Mouse (Mus musculus) hindbrain, embryonic 13.5 days (tissue): ENCODE data around the gene Pfdn6. TPM values are rescaled to one million over a fixed set of nuclear protein-coding genes. Genes with fewer than 3 reads are reported as not detected.
"Not testable (repeated sequence)": the region's sequence is repeated elsewhere in the genome, so short reads cannot be mapped to it uniquely, and the experiment has no call there.

Experiments
- ATAC-seq: fragments of 200-750 bp; cut with Nextera tagmentation; 2 replicates; pipeline ENCODE4 v1.8.0; 2017; ENCODE audit warnings: moderate TSS enrichment; ENCODE audit not compliant: low FRiP score
- H3K27ac ChIP-seq: fragments of 300-500 bp; sonication (generic); 2 replicates; pipeline ENCODE4 v1.5.1; 2015; ENCODE audit warnings: inconsistent platforms, mild to moderate bottlenecking, moderate library complexity
- H3K27me3 ChIP-seq: fragments of 300-500 bp; sonication (generic); 2 replicates; pipeline ENCODE4 v1.6.1; 2015; ENCODE audit warnings: mild to moderate bottlenecking, inconsistent platforms
- H3K36me3 ChIP-seq: fragments of 300-500 bp; sonication (generic); 2 replicates; pipeline ENCODE4 v1.6.1; 2015; ENCODE audit warnings: mild to moderate bottlenecking, inconsistent platforms
- H3K4me1 ChIP-seq: fragments of 300-500 bp; sonication (generic); replicated peaks from 2 replicates; pipeline ENCODE4 v1.6.1; 2015; ENCODE audit warnings: inconsistent platforms
- H3K4me2 ChIP-seq: fragments of 300-500 bp; sonication (generic); 2 replicates; pipeline ENCODE4 v1.6.1; 2015; ENCODE audit warnings: inconsistent platforms, mild to moderate bottlenecking, moderate library complexity
- H3K4me3 ChIP-seq: fragments of 300-500 bp; sonication (generic); 2 replicates; pipeline ENCODE4 v1.5.1; 2015; ENCODE audit warnings: mild to moderate bottlenecking, inconsistent platforms
- H3K9ac ChIP-seq: fragments of 300-500 bp; sonication (generic); 2 replicates; pipeline ENCODE4 v1.6.1; 2015; ENCODE audit warnings: mild to moderate bottlenecking, inconsistent platforms
- H3K9me3 ChIP-seq: fragments of 300-500 bp; sonication (generic); 2 replicates; pipeline ENCODE4 v1.6.1; 2016; ENCODE audit warnings: inconsistent platforms
- WGBS: fragments of 180-500 bp; shearing (Covaris S2); methylation state at CpG from one replicate; pipeline ENCODE4 v1.1.7; 2015; 5-methylcytosine and 5-hydroxymethylcytosine counted together
- polyA plus RNA-seq: library from polyadenylated mRNA; unstranded; fragments of >200 nt; fragmentation: Nextera tagmentation; extraction: Ambion mirVana; gene quantifications from 2 replicates; pipeline ENCODE4 v1.2.1, GENCODE M21; 2015

The Pfdn6 gene
- polyA plus RNA-seq, 1 experiment from 2014 or later = 186 TPM

GRCm38 (mm10) chr17:33953961-33954565, 13.9 kb upstream of the Pfdn6 start:
- H3K9ac ChIP-seq = peak overlapping the region; percentile 97
- no peaks in the 10 kb centered on the region for H3K27me3 ChIP-seq
- WGBS = 44% methylated on average over 5 of the region's 5 CpGs
- H3K9me3 ChIP-seq = no peaks in the 10 kb centered on the region
- no peak for ATAC-seq
- H3K36me3 ChIP-seq = peaks cover 54% of the 10 kb centered on the region
- H3K27ac ChIP-seq = 0 out of 2 replicates have a peak overlapping the region, but pooled peaks have one; percentile 40
- H3K4me2 ChIP-seq = peak overlapping the region; percentile 90
- peak overlapping the region; percentile 95 for H3K4me3 ChIP-seq
- H3K4me1 ChIP-seq = peaks cover 75% of the 10 kb centered on the region

- no peak overlapping the region for H3K27ac ChIP-seq
- H3K4me1 ChIP-seq = peaks cover 81% of the 10 kb centered on the region
- no peak overlapping the region for H3K4me3 ChIP-seq
- no peaks in the 10 kb centered on the region for H3K27me3 ChIP-seq
- H3K4me2 ChIP-seq = peak overlapping the region; percentile 90; the same call in 1 of the 2 replicates
- ATAC-seq = no peak
- WGBS = 94% methylated on average over 3 of the region's 3 CpGs
- peak overlapping the region; percentile 97; the same call in 1 of the 2 replicates for H3K9ac ChIP-seq
- H3K36me3 ChIP-seq = peaks cover 54% of the 10 kb centered on the region
- H3K9me3 ChIP-seq = no peaks in the 10 kb centered on the region
These were observed 13.2 kb upstream of the Pfdn6 start for GRCm38 (mm10) chr17:33953310-33953709.

- Histone ChIP-seq H3K4me1 (peaks cover 80% of the 10 kb centered on the region), H3K4me3 (no peak overlapping the region), H3K9me3 (no peaks in the 10 kb centered on the region), H3K27ac (0 out of 2 replicates have a peak overlapping the region, but pooled peaks have one; percentile 23), H3K27me3 (no peaks in the 10 kb centered on the region), H3K9ac (peak overlapping the region; percentile 97; the same call in 1 of the 2 replicates), H3K36me3 (peaks cover 54% of the 10 kb centered on the region), H3K4me2 (no peak overlapping the region)
- no peak for ATAC-seq
- WGBS = 84% methylated on average over 4 of the region's 4 CpGs
These were observed 12.7 kb upstream of the Pfdn6 start for GRCm38 (mm10) chr17:33952879-33953278.

GRCm38 (mm10) chr17:33952015-33952414, 11.9 kb upstream of the Pfdn6 start:
- H3K27ac ChIP-seq = peak overlapping the region; percentile 94
- peak overlapping the region; percentile 83 for H3K9ac ChIP-seq
- not testable (repeated sequence) for ATAC-seq, H3K27me3 ChIP-seq, H3K9me3 ChIP-seq
- WGBS = 74% methylated on average over 13 of the region's 13 CpGs
- peak overlapping the region; percentile 93 for H3K4me2 ChIP-seq
- H3K36me3 ChIP-seq = peaks cover 59% of the 10 kb centered on the region
- H3K4me3 ChIP-seq = peak overlapping the region; percentile 57
- peaks cover 71% of the 10 kb centered on the region for H3K4me1 ChIP-seq

DNA sequence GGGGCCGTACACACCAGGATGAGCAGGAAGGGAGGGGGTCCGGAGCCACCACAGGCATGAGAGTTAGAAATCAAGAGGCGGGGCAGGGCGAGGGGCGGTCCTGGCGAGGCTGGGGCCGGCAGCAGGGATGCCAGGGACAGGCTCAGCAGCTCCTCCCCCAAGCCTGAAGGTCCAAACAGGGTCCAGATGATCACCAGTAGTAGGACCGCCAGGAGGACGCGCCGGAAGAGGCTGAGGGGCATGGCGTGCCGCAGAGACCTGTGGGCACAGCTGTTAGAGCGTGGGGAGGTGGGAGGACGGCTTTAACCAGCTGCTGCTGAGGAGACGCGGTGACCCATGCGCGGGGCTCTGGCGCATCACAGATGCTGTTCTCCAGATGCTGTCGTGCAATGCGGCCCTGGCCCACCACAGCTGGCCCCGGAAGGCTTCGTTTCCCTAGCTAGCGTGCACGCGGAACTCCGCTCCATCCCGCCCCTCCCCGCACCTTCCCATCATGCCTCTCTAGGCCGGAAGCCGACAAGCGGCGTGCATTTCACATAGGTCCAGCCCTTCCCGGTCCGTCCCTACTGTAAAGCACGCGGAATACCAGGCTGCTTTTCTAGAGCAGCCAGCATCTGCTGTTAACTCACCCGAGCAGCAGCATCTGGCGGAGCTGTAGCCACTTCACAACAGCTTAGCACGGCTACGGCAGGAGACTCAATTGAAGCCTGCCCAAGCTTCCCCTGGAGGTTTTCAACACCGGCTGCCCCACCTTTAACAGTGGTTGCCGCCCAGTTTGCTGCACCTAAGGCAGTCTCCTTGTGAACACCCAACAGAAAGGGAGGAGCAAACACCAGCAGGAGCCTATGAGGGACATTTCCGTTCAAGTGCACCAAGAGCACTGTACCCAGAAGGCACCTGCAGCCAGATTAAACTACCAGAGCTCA, 11.1 kb upstream of the Pfdn6 start, which contains the start of gene B3galt4:
Gene B3galt4 (minus strand): TSS at position 468 of the 926 bp plus-strand sequence.
- peaks cover 64% of the 10 kb centered on the region for H3K4me1 ChIP-seq
- 1% methylated on average over 45 of the region's 45 CpGs for WGBS
- H3K4me2 ChIP-seq = peak within 1 kb of the TSS; percentile 93
- peak within 1 kb of the TSS; percentile 57 for H3K4me3 ChIP-seq
- H3K27me3 ChIP-seq = no peaks in the 10 kb centered on the region
- H3K36me3 ChIP-seq = peaks cover 64% of the 10 kb centered on the region
- H3K27ac ChIP-seq = peak within 1 kb of the TSS; percentile 94
- peak; percentile 75 for ATAC-seq
- H3K9me3 ChIP-seq = no peaks in the 10 kb centered on the region
- peak within 1 kb of the TSS; percentile 83 for H3K9ac ChIP-seq

GRCm38 (mm10) chr17:33950131-33950625, 10.0 kb upstream of the Pfdn6 start:
- Histone ChIP-seq H3K36me3 (peaks cover 73% of the 10 kb centered on the region), H3K4me1 (peaks cover 64% of the 10 kb centered on the region)
- WGBS = 74% methylated on average over 10 of the region's 10 CpGs

DNA sequence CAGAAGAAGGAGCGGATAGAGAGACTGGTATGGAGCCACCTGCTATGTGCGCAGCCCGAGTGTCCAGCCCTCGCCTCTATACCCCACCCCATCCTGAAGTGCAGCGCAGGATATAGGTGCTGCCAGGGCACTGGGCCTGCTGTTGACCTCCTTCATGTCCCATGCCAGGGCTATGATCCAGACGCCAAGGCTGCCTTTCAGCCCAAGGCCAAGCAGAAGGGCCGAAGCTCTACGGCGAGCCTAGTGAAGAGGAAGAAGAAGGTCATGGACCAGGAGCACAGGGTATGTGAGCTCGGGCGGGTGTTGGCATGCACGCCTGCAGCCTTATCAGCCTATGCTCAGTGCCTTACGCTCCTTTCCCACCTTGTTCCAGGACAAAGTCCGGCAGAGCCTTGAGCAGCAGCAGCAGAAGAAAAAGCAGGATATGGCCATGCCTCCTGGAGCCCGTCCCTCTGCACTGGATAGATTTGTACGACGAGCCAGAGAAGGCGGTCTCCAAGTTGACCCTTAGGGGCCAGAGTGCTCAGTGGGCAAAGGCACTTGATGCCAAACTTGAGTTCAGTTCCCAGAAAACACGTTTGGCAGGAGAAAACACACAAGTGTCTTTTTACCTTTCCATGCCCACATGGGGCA, 8.9 kb upstream of the Pfdn6 start:
- peaks cover 55% of the 10 kb centered on the region for H3K4me1 ChIP-seq
- no peak overlapping the region for H3K4me3 ChIP-seq
- H3K9me3 ChIP-seq = no peaks in the 10 kb centered on the region
- peaks cover 83% of the 10 kb centered on the region for H3K36me3 ChIP-seq
- H3K27ac ChIP-seq = no peak overlapping the region
- peak overlapping the region; percentile 83; the same call in 1 of the 2 replicates for H3K9ac ChIP-seq
- 91% methylated on average over 19 of the region's 19 CpGs for WGBS
- no peak for ATAC-seq
- H3K27me3 ChIP-seq = no peaks in the 10 kb centered on the region
- H3K4me2 ChIP-seq = peak overlapping the region; percentile 93

More at GRCm38 (mm10) chr17:33950131-33950625, 10.0 kb upstream of the Pfdn6 start:
- peak overlapping the region; percentile 83 for H3K9ac ChIP-seq
- ATAC-seq = 0 out of 2 replicates have a peak, but pooled peaks have one; percentile 2
- H3K27ac ChIP-seq = peak overlapping the region; percentile 94
- H3K4me2 ChIP-seq = peak overlapping the region; percentile 93
- no peaks in the 10 kb centered on the region for H3K9me3 ChIP-seq
- no peaks in the 10 kb centered on the region for H3K27me3 ChIP-seq
- peak overlapping the region; percentile 57 for H3K4me3 ChIP-seq

DNA sequence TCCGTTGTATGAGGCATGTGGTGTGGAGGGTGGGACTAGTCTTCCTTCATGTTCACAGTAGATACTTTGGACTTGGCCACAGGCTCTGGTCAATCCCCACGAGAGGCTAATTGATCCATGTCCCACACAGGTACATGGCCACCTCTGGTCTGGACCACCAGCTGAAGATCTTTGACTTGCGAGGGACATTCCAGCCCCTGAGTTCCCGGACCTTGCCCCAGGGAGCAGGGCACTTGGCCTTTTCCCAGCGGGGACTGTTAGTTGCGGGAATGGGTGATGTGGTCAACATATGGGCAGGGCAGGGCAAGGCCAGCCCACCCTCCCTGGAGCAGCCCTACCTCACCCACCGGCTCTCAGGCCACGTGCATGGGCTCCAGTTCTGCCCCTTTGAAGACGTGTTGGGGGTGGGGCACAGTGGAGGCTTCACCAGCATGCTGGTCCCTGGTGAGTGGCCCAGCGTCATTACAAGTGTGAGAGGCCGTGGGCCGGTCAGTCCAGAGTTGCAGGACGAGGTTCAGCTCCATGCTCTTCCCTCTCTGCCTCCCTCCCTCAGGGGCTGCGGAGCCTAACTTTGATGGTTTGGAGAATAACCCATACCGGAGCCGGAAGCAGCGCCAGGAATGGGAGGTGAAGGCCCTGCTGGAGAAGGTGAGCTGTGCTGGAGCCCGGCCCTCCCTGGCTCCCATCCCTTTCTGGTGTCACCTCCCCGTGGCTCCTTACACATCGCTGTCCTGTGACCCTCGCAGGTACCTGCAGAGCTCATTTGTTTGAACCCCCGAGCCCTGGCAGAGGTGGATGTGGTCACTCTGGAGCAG, 8.2 kb upstream of the Pfdn6 start:
- no peak for ATAC-seq
- Histone ChIP-seq H3K4me1 (peaks cover 48% of the 10 kb centered on the region), H3K27ac (no peak overlapping the region), H3K4me3 (no peak overlapping the region), H3K9ac (no peak overlapping the region), H3K9me3 (no peaks in the 10 kb centered on the region), H3K27me3 (no peaks in the 10 kb centered on the region), H3K4me2 (no peak overlapping the region), H3K36me3 (peaks cover 83% of the 10 kb centered on the region)
- 92% methylated on average over 22 of the region's 22 CpGs for WGBS

DNA sequence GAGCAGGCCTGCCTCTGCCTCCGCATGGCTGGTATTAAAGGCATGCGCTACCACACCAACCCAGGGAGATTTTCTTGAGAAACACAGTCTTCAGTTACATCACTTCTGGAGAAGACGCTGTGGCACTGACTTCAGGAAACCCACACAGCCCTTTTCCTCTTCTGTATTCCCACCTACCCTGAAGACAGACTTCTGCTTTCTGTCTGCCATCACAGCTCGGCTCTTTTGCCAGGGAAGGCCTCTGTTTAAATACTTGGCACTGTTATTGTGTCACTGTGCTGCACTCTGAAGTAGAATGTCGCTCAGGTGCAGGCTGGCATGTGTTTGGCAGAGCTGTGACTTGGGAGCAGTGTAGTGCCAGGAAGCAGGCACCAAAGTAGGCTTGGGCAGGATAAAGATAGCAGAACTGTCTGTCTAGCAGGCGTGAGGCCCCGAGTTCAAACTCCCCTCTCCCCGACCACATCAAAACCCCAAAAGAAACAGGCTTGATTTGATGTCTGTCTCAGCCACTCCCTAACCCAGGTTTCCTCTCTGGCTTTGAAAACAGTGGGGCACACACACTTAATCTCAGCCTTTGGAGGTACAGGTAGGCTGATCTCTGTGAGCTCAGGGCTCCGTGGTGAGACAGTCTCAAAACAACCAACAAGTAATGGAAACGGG, 7.4 kb upstream of the Pfdn6 start:
- no peak for ATAC-seq
- H3K36me3 ChIP-seq = peaks cover 82% of the 10 kb centered on the region
- WGBS = 96% methylated on average over 10 of the region's 10 CpGs

DNA sequence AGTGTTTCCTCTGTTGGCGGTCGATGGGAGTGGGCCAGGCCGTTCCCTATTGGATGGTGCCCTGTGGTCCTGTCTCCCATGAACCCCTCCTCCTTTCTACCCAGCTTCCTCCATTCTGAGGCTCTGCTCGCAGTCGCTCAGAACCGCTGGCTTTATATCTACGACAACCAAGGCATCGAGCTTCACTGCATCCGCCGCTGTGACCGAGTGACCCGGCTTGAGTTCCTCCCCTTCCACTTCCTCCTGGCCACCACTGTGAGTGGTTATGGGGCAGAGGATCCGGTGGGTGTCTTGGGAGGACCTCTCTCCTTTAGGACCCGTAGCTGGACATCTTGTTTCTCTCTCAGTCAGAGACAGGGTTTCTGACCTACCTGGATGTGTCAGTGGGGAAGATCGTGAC, 3.3 kb upstream of the Pfdn6 start:
- Histone ChIP-seq H3K27ac (no peak overlapping the region), H3K4me1 (peaks cover 25% of the 10 kb centered on the region), H3K4me3 (no peak overlapping the region), H3K36me3 (peaks cover 60% of the 10 kb centered on the region), H3K4me2 (no peak overlapping the region), H3K9me3 (no peaks in the 10 kb centered on the region), H3K9ac (no peak overlapping the region), H3K27me3 (no peaks in the 10 kb centered on the region)
- 97% methylated on average over 15 of the region's 15 CpGs for WGBS
- no peak for ATAC-seq

More for the DNA sequence above, 7.4 kb upstream of the Pfdn6 start:
- Histone ChIP-seq H3K4me1 (peaks cover 41% of the 10 kb centered on the region), H3K9ac (peak overlapping the region; percentile 29; the same call in 1 of the 2 replicates), H3K27ac (no peak overlapping the region), H3K27me3 (no peaks in the 10 kb centered on the region), H3K4me2 (no peak overlapping the region), H3K4me3 (no peak overlapping the region), H3K9me3 (no peaks in the 10 kb centered on the region)

DNA sequence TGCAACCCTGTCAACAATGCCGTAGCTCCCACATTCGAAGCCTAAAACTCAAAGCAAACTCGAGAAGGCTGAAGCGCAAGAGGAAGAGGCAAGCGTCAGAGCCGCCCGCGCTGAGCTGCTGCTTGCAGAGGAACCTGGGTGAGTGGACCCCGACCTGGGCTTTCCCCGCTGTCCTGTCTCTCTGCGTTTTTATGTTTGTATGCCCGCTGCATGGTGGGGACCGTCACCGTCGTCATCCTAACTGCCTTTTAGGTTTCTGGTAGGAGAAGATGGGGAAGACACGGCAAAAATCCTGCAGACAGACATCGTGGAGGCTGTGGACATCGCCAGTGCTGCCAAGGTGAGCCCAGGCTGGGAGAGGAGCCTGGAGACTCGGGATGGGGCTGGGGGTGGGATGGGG, 1.2 kb upstream of the Pfdn6 start:
- Histone ChIP-seq H3K9me3 (no peaks in the 10 kb centered on the region), H3K4me2 (peak overlapping the region; percentile 94), H3K36me3 (peaks cover 57% of the 10 kb centered on the region), H3K27ac (no peak overlapping the region), H3K9ac (peak overlapping the region; percentile 85), H3K4me1 (peaks cover 25% of the 10 kb centered on the region), H3K27me3 (no peaks in the 10 kb centered on the region), H3K4me3 (peak overlapping the region; percentile 88)
- 57% methylated on average over 19 of the region's 19 CpGs for WGBS
- ATAC-seq = no peak
